Mouse (Mus musculus): ENCODE results near the gene Kat7. TPM values are rescaled to one million over a fixed set of nuclear protein-coding genes. Genes with fewer than 3 reads are reported as not detected.

The Kat7 gene
- total and polyA plus RNA-seq, 3 experiments = 19.8 to 28.6 (median 25.9) TPM

DNA sequence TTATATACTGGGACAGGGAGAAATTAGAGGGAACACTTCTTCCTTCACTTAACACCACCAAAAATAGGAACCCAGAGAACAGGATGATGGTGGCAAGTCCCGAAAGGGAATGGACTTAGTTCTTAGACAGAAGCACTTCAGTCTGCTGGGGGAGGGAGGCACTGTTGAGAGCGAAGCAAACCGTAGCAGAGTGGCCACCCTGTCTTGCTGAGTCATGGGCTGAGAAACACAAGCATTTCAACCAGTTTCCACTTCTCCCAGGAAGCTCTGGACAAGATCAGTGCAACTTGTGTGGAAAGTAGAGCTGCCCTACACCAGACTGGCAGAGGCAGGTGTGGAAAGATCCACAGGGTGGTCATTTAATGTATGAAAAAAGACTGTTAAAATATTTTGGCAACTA, 35.4 kb downstream of the Kat7 start:
- Histone ChIP-seq H3K4me1 (ENCODE audit: control insufficient read depth, insufficient read depth, low read length) (no peaks in the 10 kb centered on the region), H3K79me2 (replicated peaks; ENCODE audit: control insufficient read depth, insufficient read depth, low read length) (no peaks in the 10 kb centered on the region), H3K9ac (ENCODE audit: low read depth, low read length) (no peak overlapping the region), H3K4me3 (no peak overlapping the region), H3K27ac (peak overlapping the region; percentile 28; the same call in 1 of the 2 replicates), H3K36me3 (ENCODE audit: control insufficient read depth, insufficient read depth, low read length) (no peaks in the 10 kb centered on the region; the same call in 1 of the 2 replicates), H3K27me3 (ENCODE audit: control insufficient read depth, insufficient read depth, low read length) (no peaks in the 10 kb centered on the region)
- TF ChIP-seq EP300 (IDR thresholded peaks at IDR 0.05; ENCODE audit: insufficient read depth, low read depth, low read length) = no peak
- no peak for TF ChIP-seq CTCF (IDR thresholded peaks at IDR 0.05)
- TF ChIP-seq POLR2A (IDR thresholded peaks at IDR 0.05; ENCODE audit: insufficient read depth, low read depth, low read length) = no peak
- no peak for DNase-seq
- WGBS = 49% methylated on average over 3 of the region's 3 CpGs
- intact Hi-C loops (cut with DNase I) = no loop called here

DNA sequence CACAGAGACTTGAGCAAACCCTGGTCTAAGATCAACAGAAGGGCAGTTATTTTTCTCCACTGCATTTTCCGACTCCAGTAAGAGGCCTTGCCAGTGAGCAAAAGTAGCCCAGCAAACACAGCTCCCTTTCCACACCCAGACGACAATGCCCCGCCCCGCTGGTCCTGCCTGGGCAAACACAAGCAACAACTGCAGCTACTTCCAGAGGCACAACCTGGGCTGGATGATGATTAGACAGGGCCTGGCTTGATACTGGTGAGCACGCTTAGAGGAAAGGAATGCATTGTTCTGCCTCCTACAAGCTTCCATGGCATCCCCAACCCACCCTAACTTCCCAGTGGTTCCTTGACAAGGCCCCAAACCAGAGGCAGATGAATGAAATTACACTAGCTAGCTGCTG, 36.4 kb downstream of the Kat7 start:
- Histone ChIP-seq H3K4me1 (ENCODE audit: control insufficient read depth, insufficient read depth, low read length) (no peaks in the 10 kb centered on the region), H3K79me2 (replicated peaks; ENCODE audit: control insufficient read depth, insufficient read depth, low read length) (no peaks in the 10 kb centered on the region), H3K27me3 (ENCODE audit: control insufficient read depth, insufficient read depth, low read length) (no peaks in the 10 kb centered on the region), H3K27ac (no peak overlapping the region), H3K9ac (ENCODE audit: low read depth, low read length) (no peak overlapping the region), H3K4me3 (no peak overlapping the region), H3K36me3 (ENCODE audit: control insufficient read depth, insufficient read depth, low read length) (no peaks in the 10 kb centered on the region; the same call in 1 of the 2 replicates)
- no peak for DNase-seq
- WGBS = 83% methylated on average over 5 of the region's 5 CpGs
- TF ChIP-seq POLR2A (IDR thresholded peaks at IDR 0.05; ENCODE audit: insufficient read depth, low read depth, low read length) (no peak), EP300 (IDR thresholded peaks at IDR 0.05; ENCODE audit: insufficient read depth, low read depth, low read length) (no peak), CTCF (IDR thresholded peaks at IDR 0.05) (no peak)
- intact Hi-C loops (cut with DNase I) = no loop called here

GRCm38 (mm10) chr11:95266540-95267245, 43.4 kb downstream of the Kat7 start:
- no peak overlapping the region for H3K9ac ChIP-seq (ENCODE audit: low read depth, low read length)
- DNase-seq = peak; percentile 55 to 64
- WGBS = 39% methylated on average over 6 of the region's 6 CpGs
- TF ChIP-seq POLR2A (IDR thresholded peaks at IDR 0.05; ENCODE audit: insufficient read depth, low read depth, low read length) = no peak
- TF ChIP-seq EP300 (IDR thresholded peaks at IDR 0.05; ENCODE audit: insufficient read depth, low read depth, low read length) = no peak
- TF ChIP-seq CTCF (IDR thresholded peaks at IDR 0.05) = no peak
- intact Hi-C loops (cut with DNase I) = no loop called here
- no peaks in the 10 kb centered on the region for H3K36me3 ChIP-seq (ENCODE audit: control insufficient read depth, insufficient read depth, low read length)
- H3K4me1 ChIP-seq (ENCODE audit: control insufficient read depth, insufficient read depth, low read length) = peaks cover 14% of the 10 kb centered on the region
- peak overlapping the region; percentile 31 for H3K27ac ChIP-seq
- H3K27me3 ChIP-seq (ENCODE audit: control insufficient read depth, insufficient read depth, low read length) = no peaks in the 10 kb centered on the region
- H3K79me2 ChIP-seq (replicated peaks; ENCODE audit: control insufficient read depth, insufficient read depth, low read length) = no peaks in the 10 kb centered on the region
- no peak overlapping the region for H3K4me3 ChIP-seq

DNA sequence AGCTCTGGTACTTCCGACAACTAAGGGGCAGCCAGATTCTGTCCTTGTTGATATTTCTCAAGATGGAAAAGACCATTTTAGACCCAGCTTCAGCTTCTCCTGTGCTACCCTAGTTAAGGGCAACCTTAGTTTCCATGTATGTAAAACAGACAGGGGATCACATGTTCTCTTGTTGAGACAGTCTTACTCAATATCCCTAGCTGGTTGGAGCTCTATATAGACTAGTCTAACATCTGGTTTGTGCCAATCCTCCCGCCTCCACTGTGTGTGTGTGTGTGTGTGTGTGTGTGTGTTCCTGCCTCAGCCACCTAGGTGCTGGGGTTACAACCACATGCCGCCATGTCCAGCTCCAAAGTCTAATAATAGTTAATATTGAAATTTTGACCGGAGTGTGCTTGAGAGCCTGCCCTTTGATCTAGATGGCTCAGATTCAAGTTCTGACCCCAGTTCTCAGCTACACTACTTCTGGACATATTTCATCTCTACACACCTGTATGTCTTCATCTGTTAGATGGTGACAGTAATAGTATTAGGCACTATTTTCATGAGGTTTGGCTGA, 45.5 kb downstream of the Kat7 start:
- H3K36me3 ChIP-seq (ENCODE audit: control insufficient read depth, insufficient read depth, low read length) = no peaks in the 10 kb centered on the region
- DNase-seq = no peak
- WGBS = 62% methylated on average over 4 of the region's 4 CpGs
- peak overlapping the region; percentile 48 for H3K27ac ChIP-seq
- no peak for TF ChIP-seq CTCF (IDR thresholded peaks at IDR 0.05)
- no peak for TF ChIP-seq EP300 (IDR thresholded peaks at IDR 0.05; ENCODE audit: insufficient read depth, low read depth, low read length)
- no peak for TF ChIP-seq POLR2A (IDR thresholded peaks at IDR 0.05; ENCODE audit: insufficient read depth, low read depth, low read length)
- H3K79me2 ChIP-seq (replicated peaks; ENCODE audit: control insufficient read depth, insufficient read depth, low read length) = no peaks in the 10 kb centered on the region
- H3K9ac ChIP-seq (ENCODE audit: low read depth, low read length) = no peak overlapping the region
- H3K4me1 ChIP-seq (ENCODE audit: control insufficient read depth, insufficient read depth, low read length) = peaks cover 14% of the 10 kb centered on the region
- intact Hi-C loops (cut with DNase I) = loop anchor here (5.0 kb wide), 1 partner anchor 103 kb away; no protein-coding TSS in a partner anchor
- H3K4me3 ChIP-seq = no peak overlapping the region
- no peaks in the 10 kb centered on the region for H3K27me3 ChIP-seq (ENCODE audit: control insufficient read depth, insufficient read depth, low read length)

GRCm38 (mm10) chr11:95263816-95264454, 46.1 kb downstream of the Kat7 start:
- H3K4me3 ChIP-seq = no peak overlapping the region
- DNase-seq = peak; percentile 76 to 77
- 57% methylated on average over 11 of the region's 11 CpGs for WGBS
- intact Hi-C loops (cut with DNase I) = loop anchor here (5.0 kb wide), 1 partner anchor 103 kb away; no protein-coding TSS in a partner anchor
- H3K27ac ChIP-seq = peak overlapping the region; percentile 48
- no peaks in the 10 kb centered on the region for H3K27me3 ChIP-seq (ENCODE audit: control insufficient read depth, insufficient read depth, low read length)
- H3K9ac ChIP-seq (ENCODE audit: low read depth, low read length) = no peak overlapping the region
- H3K4me1 ChIP-seq (ENCODE audit: control insufficient read depth, insufficient read depth, low read length) = peaks cover 14% of the 10 kb centered on the region
- no peaks in the 10 kb centered on the region for H3K36me3 ChIP-seq (ENCODE audit: control insufficient read depth, insufficient read depth, low read length)
- TF ChIP-seq CTCF (IDR thresholded peaks at IDR 0.05) (no peak), POLR2A (IDR thresholded peaks at IDR 0.05; ENCODE audit: insufficient read depth, low read depth, low read length) (0 out of 2 replicates have a peak, but pooled peaks have one; percentile 11), EP300 (IDR thresholded peaks at IDR 0.05; ENCODE audit: insufficient read depth, low read depth, low read length) (peak; percentile 70; the same call in 1 of the 2 replicates)
- no peaks in the 10 kb centered on the region for H3K79me2 ChIP-seq (replicated peaks; ENCODE audit: control insufficient read depth, insufficient read depth, low read length)

Data from heart, adult 2 months (tissue).